Mouse (Mus musculus): Measurements from ENCODE around the gene Defb23. TPM values are rescaled to one million over a fixed set of nuclear protein-coding genes. Genes with fewer than 3 reads are reported as not detected.

Gene Defb23
- not detected in 2 replicates for polyA plus RNA-seq (2016; fragmentation: Nextera tagmentation; extraction: Ambion mirVana)

GRCm38 (mm10) chr2:152464570-152465150 lies at the start of gene Defb23:
Defb23 (minus strand) TSS chr2:152464620.
- Histone ChIP-seq H3K36me3 (replicated peaks) (no peaks in the 10 kb centered on the region), H3K9me3 (peaks cover 5% of the 10 kb centered on the region; the same call in 1 of the 2 replicates), H3K27me3 (ENCODE audit: poor library complexity, severe bottlenecking) (no peaks in the 10 kb centered on the region), H3K4me3 (no peak within 1 kb of the TSS), H3K27ac (no peak within 1 kb of the TSS), H3K4me1 (no peaks in the 10 kb centered on the region)
- 89% methylated on average over 3 of the region's 3 CpGs for WGBS
- DNase-seq (ENCODE audit: extremely low spot score, low spot score): no peak

GRCm38 (mm10) chr2:152511592-152511991 lies 47.2 kb upstream of the Defb23 start, which contains the start of gene Defb26:
Defb26 (minus strand) TSS chr2:152511692.
- H3K9me3 ChIP-seq: no peaks in the 10 kb centered on the region
- H3K27ac ChIP-seq: no peak within 1 kb of the TSS
- H3K4me3 ChIP-seq: no peak within 1 kb of the TSS
- no peaks in the 10 kb centered on the region for H3K36me3 ChIP-seq (replicated peaks)
- WGBS: 93% methylated on average over 1 of the region's 1 CpGs
- no peaks in the 10 kb centered on the region for H3K27me3 ChIP-seq (ENCODE audit: poor library complexity, severe bottlenecking)
- DNase-seq (ENCODE audit: extremely low spot score, low spot score): no peak
- no peaks in the 10 kb centered on the region for H3K4me1 ChIP-seq

- no peak overlapping the region for H3K27ac ChIP-seq
- DNase-seq (ENCODE audit: extremely low spot score, low spot score): no peak
- H3K9me3 ChIP-seq: no peaks in the 10 kb centered on the region
- no peak overlapping the region for H3K4me3 ChIP-seq
- no peaks in the 10 kb centered on the region for H3K36me3 ChIP-seq (replicated peaks)
- 84% methylated on average over 2 of the region's 2 CpGs for WGBS
- H3K27me3 ChIP-seq (ENCODE audit: poor library complexity, severe bottlenecking): no peaks in the 10 kb centered on the region
- H3K4me1 ChIP-seq: no peaks in the 10 kb centered on the region
These were observed 39.5 kb upstream of the Defb23 start for GRCm38 (mm10) chr2:152503950-152504349.

- no peaks in the 10 kb centered on the region for H3K4me1 ChIP-seq
- H3K9me3 ChIP-seq: no peaks in the 10 kb centered on the region
- H3K4me3 ChIP-seq: no peak overlapping the region
- H3K36me3 ChIP-seq (replicated peaks): no peaks in the 10 kb centered on the region
- WGBS: 77% methylated on average over 6 of the region's 6 CpGs
- H3K27me3 ChIP-seq (ENCODE audit: poor library complexity, severe bottlenecking): no peaks in the 10 kb centered on the region
- no peak for DNase-seq (ENCODE audit: extremely low spot score, low spot score)
- H3K27ac ChIP-seq: no peak overlapping the region
These were observed 36.4 kb upstream of the Defb23 start for GRCm38 (mm10) chr2:152500863-152501229.

- WGBS: 86% methylated on average over 7 of the region's 7 CpGs
These were observed 35.9 kb upstream of the Defb23 start for GRCm38 (mm10) chr2:152500204-152500862.

GRCm38 (mm10) chr2:152498020-152498419 lies 33.6 kb upstream of the Defb23 start:
- Histone ChIP-seq H3K4me1 (no peaks in the 10 kb centered on the region), H3K27ac (no peak overlapping the region), H3K27me3 (ENCODE audit: poor library complexity, severe bottlenecking) (no peaks in the 10 kb centered on the region), H3K4me3 (no peak overlapping the region), H3K36me3 (replicated peaks) (no peaks in the 10 kb centered on the region), H3K9me3 (no peaks in the 10 kb centered on the region)
- DNase-seq (ENCODE audit: extremely low spot score, low spot score): no peak
- 88% methylated on average over 6 of the region's 6 CpGs for WGBS

More at GRCm38 (mm10) chr2:152500204-152500862, 35.9 kb upstream of the Defb23 start:
- H3K4me3 ChIP-seq: no peak overlapping the region
- no peaks in the 10 kb centered on the region for H3K9me3 ChIP-seq
- H3K4me1 ChIP-seq: no peaks in the 10 kb centered on the region
- no peak for DNase-seq (ENCODE audit: extremely low spot score, low spot score)
- H3K27me3 ChIP-seq (ENCODE audit: poor library complexity, severe bottlenecking): no peaks in the 10 kb centered on the region
- no peak overlapping the region for H3K27ac ChIP-seq
- no peaks in the 10 kb centered on the region for H3K36me3 ChIP-seq (replicated peaks)

- H3K4me3 ChIP-seq: no peak overlapping the region
- WGBS: 80% methylated on average over 6 of the region's 6 CpGs
- no peak for DNase-seq (ENCODE audit: extremely low spot score, low spot score)
- H3K27me3 ChIP-seq (ENCODE audit: poor library complexity, severe bottlenecking): no peaks in the 10 kb centered on the region
- H3K27ac ChIP-seq: no peak overlapping the region
- H3K36me3 ChIP-seq (replicated peaks): no peaks in the 10 kb centered on the region
- no peaks in the 10 kb centered on the region for H3K9me3 ChIP-seq
- H3K4me1 ChIP-seq: no peaks in the 10 kb centered on the region
These were observed 28.7 kb upstream of the Defb23 start for GRCm38 (mm10) chr2:152493151-152493550.

- Histone ChIP-seq H3K9me3 (0 out of 2 replicates have a peak, but pooled peaks cover 2% of the 10 kb centered on the region), H3K27ac (no peak within 1 kb of the TSS), H3K4me3 (no peak within 1 kb of the TSS), H3K4me1 (no peaks in the 10 kb centered on the region; the same call in 1 of the 2 replicates), H3K27me3 (ENCODE audit: poor library complexity, severe bottlenecking) (no peaks in the 10 kb centered on the region), H3K36me3 (replicated peaks) (no peaks in the 10 kb centered on the region)
- no peak for DNase-seq (ENCODE audit: extremely low spot score, low spot score)
These were observed 25.6 kb upstream of the Defb23 start, which contains the start of gene Defb22 for GRCm38 (mm10) chr2:152490038-152490437. Defb22 (minus strand) TSS chr2:152490138.

- Histone ChIP-seq H3K4me1 (no peaks in the 10 kb centered on the region; the same call in 1 of the 2 replicates), H3K4me3 (no peak overlapping the region), H3K27ac (no peak overlapping the region), H3K9me3 (0 out of 2 replicates have a peak, but pooled peaks cover 2% of the 10 kb centered on the region), H3K36me3 (replicated peaks) (no peaks in the 10 kb centered on the region), H3K27me3 (ENCODE audit: poor library complexity, severe bottlenecking) (no peaks in the 10 kb centered on the region)
- no peak for DNase-seq (ENCODE audit: extremely low spot score, low spot score)
- 74% methylated on average over 2 of the region's 2 CpGs for WGBS
These were observed 22.6 kb upstream of the Defb23 start for GRCm38 (mm10) chr2:152487024-152487423.

GRCm38 (mm10) chr2:152481726-152482125 lies 17.3 kb upstream of the Defb23 start:
- no peaks in the 10 kb centered on the region; the same call in 1 of the 2 replicates for H3K4me1 ChIP-seq
- H3K4me3 ChIP-seq: no peak overlapping the region
- WGBS: 87% methylated on average over 7 of the region's 7 CpGs
- no peak for DNase-seq (ENCODE audit: extremely low spot score, low spot score)
- no peaks in the 10 kb centered on the region for H3K9me3 ChIP-seq
- no peak overlapping the region for H3K27ac ChIP-seq
- H3K27me3 ChIP-seq (ENCODE audit: poor library complexity, severe bottlenecking): no peaks in the 10 kb centered on the region
- H3K36me3 ChIP-seq (replicated peaks): no peaks in the 10 kb centered on the region

- WGBS: 88% methylated on average over 3 of the region's 3 CpGs
- DNase-seq (ENCODE audit: extremely low spot score, low spot score): no peak
- no peak overlapping the region for H3K27ac ChIP-seq
- H3K4me1 ChIP-seq: no peaks in the 10 kb centered on the region; the same call in 1 of the 2 replicates
- H3K4me3 ChIP-seq: no peak overlapping the region
- no peaks in the 10 kb centered on the region for H3K36me3 ChIP-seq (replicated peaks)
- no peaks in the 10 kb centered on the region for H3K9me3 ChIP-seq
- no peaks in the 10 kb centered on the region for H3K27me3 ChIP-seq (ENCODE audit: poor library complexity, severe bottlenecking)
These were observed 16.5 kb upstream of the Defb23 start for GRCm38 (mm10) chr2:152480881-152481280.

GRCm38 (mm10) chr2:152476763-152477162 lies 12.3 kb upstream of the Defb23 start, which contains the start of gene Defb20:
Defb20 (plus strand) TSS chr2:152477063.
- H3K4me3 ChIP-seq: no peak within 1 kb of the TSS
- H3K4me1 ChIP-seq: no peaks in the 10 kb centered on the region
- no peaks in the 10 kb centered on the region for H3K27me3 ChIP-seq (ENCODE audit: poor library complexity, severe bottlenecking)
- no peak within 1 kb of the TSS for H3K27ac ChIP-seq
- DNase-seq (ENCODE audit: extremely low spot score, low spot score): no peak
- WGBS: 71% methylated on average over 2 of the region's 2 CpGs
- H3K36me3 ChIP-seq (replicated peaks): no peaks in the 10 kb centered on the region
- H3K9me3 ChIP-seq: no peaks in the 10 kb centered on the region

- H3K27me3 ChIP-seq (ENCODE audit: poor library complexity, severe bottlenecking): no peaks in the 10 kb centered on the region
- no peaks in the 10 kb centered on the region for H3K4me1 ChIP-seq
- no peaks in the 10 kb centered on the region for H3K36me3 ChIP-seq (replicated peaks)
- 38% methylated on average over 3 of the region's 3 CpGs for WGBS
- no peak overlapping the region for H3K27ac ChIP-seq
- H3K9me3 ChIP-seq: no peaks in the 10 kb centered on the region
- H3K4me3 ChIP-seq: no peak overlapping the region
- DNase-seq (ENCODE audit: extremely low spot score, low spot score): no peak
These were observed 8.0 kb upstream of the Defb23 start for GRCm38 (mm10) chr2:152472434-152472833.

Measured in forebrain, embryonic 10.5 days (tissue).